Mouse (Mus musculus): ENCODE data around the gene Jade2. TPM values are rescaled to one million over a fixed set of nuclear protein-coding genes. Genes with fewer than 3 reads are reported as not detected.

Gene Jade2
- total and polyA plus RNA-seq, 2 experiments = 3.7 to 4.1 TPM

GRCm38 (mm10) chr11:51837164-51838153 lies 20.0 kb downstream of the Jade2 start:
- Histone ChIP-seq H3K9ac (ENCODE audit: low read depth, low read length) (no peak overlapping the region), H3K36me3 (ENCODE audit: control insufficient read depth, insufficient read depth, low read length) (peaks cover 9% of the 10 kb centered on the region), H3K4me3 (ENCODE audit: insufficient read depth, low read depth, low read length) (no peak overlapping the region), H3K27me3 (ENCODE audit: control insufficient read depth, insufficient read depth, low read length) (no peaks in the 10 kb centered on the region), H3K27ac (replicated peaks; ENCODE audit: insufficient read depth, low read depth, low read length) (no peak overlapping the region), H3K4me1 (ENCODE audit: control insufficient read depth, insufficient read depth, low read length) (peaks cover 9% of the 10 kb centered on the region), H3K79me2 (ENCODE audit: control insufficient read depth, insufficient read depth, low read length) (no peaks in the 10 kb centered on the region)
- WGBS = 84% methylated on average over 8 of the region's 8 CpGs
- no peak for DNase-seq (ENCODE audit: extremely low read depth, low read depth, low spot score)
- TF ChIP-seq CTCF (IDR thresholded peaks at IDR 0.05; ENCODE audit: low read depth, low read length) = no peak
- no peak for TF ChIP-seq POLR2A (IDR thresholded peaks at IDR 0.05; ENCODE audit: extremely low read depth, insufficient read depth, low read length)

- Histone ChIP-seq H3K9ac (ENCODE audit: low read depth, low read length) (no peak overlapping the region), H3K4me1 (ENCODE audit: control insufficient read depth, insufficient read depth, low read length) (peaks cover 11% of the 10 kb centered on the region)
Observed at GRCm38 (mm10) chr11:51836506-51836905, 20.9 kb downstream of the Jade2 start.

GRCm38 (mm10) chr11:51835598-51835997 lies 21.9 kb downstream of the Jade2 start:
- Histone ChIP-seq H3K4me3 (ENCODE audit: insufficient read depth, low read depth, low read length) (no peak overlapping the region), H3K27ac (replicated peaks; ENCODE audit: insufficient read depth, low read depth, low read length) (no peak overlapping the region), H3K79me2 (ENCODE audit: control insufficient read depth, insufficient read depth, low read length) (no peaks in the 10 kb centered on the region), H3K9ac (ENCODE audit: low read depth, low read length) (no peak overlapping the region), H3K27me3 (ENCODE audit: control insufficient read depth, insufficient read depth, low read length) (no peaks in the 10 kb centered on the region), H3K4me1 (ENCODE audit: control insufficient read depth, insufficient read depth, low read length) (peaks cover 11% of the 10 kb centered on the region), H3K36me3 (ENCODE audit: control insufficient read depth, insufficient read depth, low read length) (peaks cover 9% of the 10 kb centered on the region; the same call in 1 of the 2 replicates)
- WGBS = 97% methylated on average over 12 of the region's 12 CpGs
- TF ChIP-seq CTCF (IDR thresholded peaks at IDR 0.05; ENCODE audit: low read depth, low read length) = no peak
- no peak for TF ChIP-seq POLR2A (IDR thresholded peaks at IDR 0.05; ENCODE audit: extremely low read depth, insufficient read depth, low read length)
- DNase-seq (ENCODE audit: extremely low read depth, low read depth, low spot score) = no peak

More at GRCm38 (mm10) chr11:51836506-51836905, 20.9 kb downstream of the Jade2 start:
- no peak overlapping the region for H3K4me3 ChIP-seq (ENCODE audit: insufficient read depth, low read depth, low read length)
- no peaks in the 10 kb centered on the region for H3K79me2 ChIP-seq (ENCODE audit: control insufficient read depth, insufficient read depth, low read length)
- H3K27ac ChIP-seq (replicated peaks; ENCODE audit: insufficient read depth, low read depth, low read length) = no peak overlapping the region
- peaks cover 9% of the 10 kb centered on the region; the same call in 1 of the 2 replicates for H3K36me3 ChIP-seq (ENCODE audit: control insufficient read depth, insufficient read depth, low read length)
- TF ChIP-seq POLR2A (IDR thresholded peaks at IDR 0.05; ENCODE audit: extremely low read depth, insufficient read depth, low read length) (no peak), CTCF (IDR thresholded peaks at IDR 0.05; ENCODE audit: low read depth, low read length) (no peak)
- H3K27me3 ChIP-seq (ENCODE audit: control insufficient read depth, insufficient read depth, low read length) = no peaks in the 10 kb centered on the region
- DNase-seq (ENCODE audit: extremely low read depth, low read depth, low spot score) = no peak
- 98% methylated on average over 6 of the region's 6 CpGs for WGBS

GRCm38 (mm10) chr11:51834067-51834411 lies 23.4 kb downstream of the Jade2 start:
- no peak for DNase-seq (ENCODE audit: extremely low read depth, low read depth, low spot score)
- Histone ChIP-seq H3K36me3 (ENCODE audit: control insufficient read depth, insufficient read depth, low read length) (peaks cover 14% of the 10 kb centered on the region; the same call in 1 of the 2 replicates), H3K4me1 (ENCODE audit: control insufficient read depth, insufficient read depth, low read length) (peaks cover 11% of the 10 kb centered on the region), H3K79me2 (ENCODE audit: control insufficient read depth, insufficient read depth, low read length) (no peaks in the 10 kb centered on the region), H3K9ac (ENCODE audit: low read depth, low read length) (no peak overlapping the region), H3K27me3 (ENCODE audit: control insufficient read depth, insufficient read depth, low read length) (no peaks in the 10 kb centered on the region), H3K27ac (replicated peaks; ENCODE audit: insufficient read depth, low read depth, low read length) (no peak overlapping the region), H3K4me3 (ENCODE audit: insufficient read depth, low read depth, low read length) (no peak overlapping the region)
- TF ChIP-seq CTCF (IDR thresholded peaks at IDR 0.05; ENCODE audit: low read depth, low read length) (no peak), POLR2A (IDR thresholded peaks at IDR 0.05; ENCODE audit: extremely low read depth, insufficient read depth, low read length) (no peak)
- 98% methylated on average over 8 of the region's 8 CpGs for WGBS

GRCm38 (mm10) chr11:51833393-51834066 lies 23.9 kb downstream of the Jade2 start:
- peaks cover 15% of the 10 kb centered on the region; the same call in 1 of the 2 replicates for H3K36me3 ChIP-seq (ENCODE audit: control insufficient read depth, insufficient read depth, low read length)
- peaks cover 11% of the 10 kb centered on the region for H3K4me1 ChIP-seq (ENCODE audit: control insufficient read depth, insufficient read depth, low read length)
- H3K9ac ChIP-seq (ENCODE audit: low read depth, low read length) = no peak overlapping the region
- H3K4me3 ChIP-seq (ENCODE audit: insufficient read depth, low read depth, low read length) = no peak overlapping the region
- H3K79me2 ChIP-seq (ENCODE audit: control insufficient read depth, insufficient read depth, low read length) = no peaks in the 10 kb centered on the region
- no peak for DNase-seq (ENCODE audit: extremely low read depth, low read depth, low spot score)
- no peaks in the 10 kb centered on the region for H3K27me3 ChIP-seq (ENCODE audit: control insufficient read depth, insufficient read depth, low read length)
- WGBS = 91% methylated on average over 10 of the region's 10 CpGs
- no peak for TF ChIP-seq CTCF (IDR thresholded peaks at IDR 0.05; ENCODE audit: low read depth, low read length)
- no peak for TF ChIP-seq POLR2A (IDR thresholded peaks at IDR 0.05; ENCODE audit: extremely low read depth, insufficient read depth, low read length)
- H3K27ac ChIP-seq (replicated peaks; ENCODE audit: insufficient read depth, low read depth, low read length) = no peak overlapping the region
